Mouse (Mus musculus) MEL (cell line): ENCODE data around the gene Fgfr2.

Experiments used
- CHD2 ChIP-seq: IDR thresholded peaks from 2 replicates; pipeline ENCODE4 v1.6.1; 2011; ENCODE audit warnings: low read length, improper control_type of control experiment
- CTCF ChIP-seq, 3 experiments: IDR thresholded peaks in 2 of 3; conservative IDR thresholded peaks in 1 of 3; 2 replicates each; pipeline ENCODE4 v1.5.1; 2011 to 2012; ENCODE audit warnings: low read length in 3 of 3, low read depth in 2 of 3, mild to moderate bottlenecking in 2 of 3, improper control_type of control experiment in 1 of 3, inconsistent platforms in 1 of 3, mixed read lengths in 1 of 3, moderate library complexity in 1 of 3; ENCODE audit not compliant: control insufficient read depth in 1 of 3, insufficient read depth in 1 of 3, poor library complexity in 1 of 3, severe bottlenecking in 1 of 3
- EP300 ChIP-seq, 2 experiments: IDR thresholded peaks; 2 replicates each; pipeline ENCODE4 v1.6.1; 2011; ENCODE audit warnings: improper control_type of control experiment in 2 of 2, low read length in 2 of 2, low read depth in 1 of 2, mild to moderate bottlenecking in 1 of 2
- NELFE ChIP-seq: IDR thresholded peaks from 2 replicates; pipeline ENCODE4 v1.6.1; 2011; ENCODE audit warnings: low read depth, low read length, improper control_type of control experiment
- POLR2A ChIP-seq, 2 experiments: IDR thresholded peaks; 2 replicates each; pipeline ENCODE4 v1.6.1; 2011 to 2012; ENCODE audit warnings: low read length in 2 of 2, mild to moderate bottlenecking in 2 of 2, control low read depth in 1 of 2, improper control_type of control experiment in 1 of 2, low read depth in 1 of 2, moderate library complexity in 1 of 2; ENCODE audit not compliant: control insufficient read depth in 1 of 2, insufficient read depth in 1 of 2, poor library complexity in 1 of 2
- POLR2AphosphoS2 ChIP-seq: IDR thresholded peaks from 2 replicates; pipeline ENCODE4 v1.6.1; 2011; ENCODE audit warnings: low read length, improper control_type of control experiment
- SIN3A ChIP-seq: IDR thresholded peaks from 2 replicates; pipeline ENCODE4 v1.6.1; 2012; ENCODE audit warnings: low read length, improper control_type of control experiment, inconsistent platforms
- TBP ChIP-seq: IDR thresholded peaks from 2 replicates; pipeline ENCODE4 v1.8.0; 2011; ENCODE audit warnings: low read depth, low read length, improper control_type of control experiment
- UBTF ChIP-seq: IDR thresholded peaks from 2 replicates; pipeline ENCODE4 v1.6.1; 2012; ENCODE audit warnings: low read depth, mild to moderate bottlenecking, inconsistent platforms, low read length, improper control_type of control experiment, moderate library complexity, borderline replicate concordance; ENCODE audit not compliant: insufficient read depth
- USF1 ChIP-seq: IDR thresholded peaks from 2 replicates; pipeline ENCODE4 v1.6.1; 2014; ENCODE audit warnings: low read depth, mild to moderate bottlenecking, inconsistent platforms, low read length, improper control_type of control experiment, moderate library complexity
- ZKSCAN1 ChIP-seq: IDR thresholded peaks from 2 replicates; pipeline ENCODE4 v1.6.1; 2012; ENCODE audit warnings: low read depth, mild to moderate bottlenecking, inconsistent platforms, low read length, improper control_type of control experiment, moderate library complexity

DNA sequence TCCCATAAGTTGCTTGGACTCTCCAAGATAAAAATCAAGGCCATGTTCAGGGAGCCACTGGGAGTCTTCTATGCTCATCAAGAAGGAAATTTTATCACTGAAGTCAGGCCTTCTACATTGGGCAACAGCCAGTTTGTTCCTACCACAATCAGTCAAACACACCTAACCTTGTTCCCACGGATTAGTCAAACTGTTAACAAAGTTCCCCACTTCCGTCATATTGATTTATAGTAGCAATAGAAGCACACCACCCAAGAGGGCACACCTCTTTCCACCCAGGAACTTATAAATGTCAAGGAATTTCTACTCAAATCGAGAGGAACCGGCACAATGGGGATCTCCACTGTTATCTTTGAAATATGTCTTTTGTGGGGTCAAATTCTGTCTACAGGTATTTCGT is 2091.4 kb downstream of the Fgfr2 start, which contains the start of gene Dmbt1:
- no peak for TF ChIP-seq CTCF (IDR thresholded peaks at IDR 0.05 in 2 of 3, conservative IDR thresholded peaks at IDR 0.05 in 1 of 3; ENCODE audit: control insufficient read depth in 1 of 3, insufficient read depth in 1 of 3, low read depth in 2 of 3, low read length in 3 of 3, poor library complexity in 1 of 3, severe bottlenecking in 1 of 3)
- TF ChIP-seq TBP, result no peak
- no peak for TF ChIP-seq ZKSCAN1
- no peak for TF ChIP-seq POLR2A (IDR thresholded peaks at IDR 0.05; ENCODE audit: control insufficient read depth in 1 of 2, insufficient read depth in 1 of 2, low read depth in 1 of 2, low read length in 2 of 2, poor library complexity in 1 of 2)
- no peak for TF ChIP-seq UBTF
- no peak for TF ChIP-seq POLR2AphosphoS2
- no peak for TF ChIP-seq EP300 (IDR thresholded peaks at IDR 0.05; ENCODE audit: low read depth in 1 of 2, low read length in 2 of 2)
- no peak for TF ChIP-seq SIN3A
- TF ChIP-seq USF1, result no peak
- TF ChIP-seq CHD2, result no peak
- no peak for TF ChIP-seq NELFE
